Mouse (Mus musculus): ENCODE measurements around the gene Simc1. TPM values are rescaled to one million over a fixed set of nuclear protein-coding genes. Genes with fewer than 3 reads are reported as not detected.
"Not testable (repeated sequence)": the region's sequence is repeated elsewhere in the genome, so short reads cannot be mapped to it uniquely, and the experiment has no call there.

Simc1 gene
- total RNA-seq (2021): 10 to 100 TPM in 1 of 2 experiments, 1 to 10 TPM in 1; 7.5 to 10.2 TPM
- long read RNA-seq, experiment 1, partial matches to known transcripts: 1 of 1 reads
- long read RNA-seq, experiment 1, other reads (novel, unspliced or antisense): 0 of 1 reads
- long read RNA-seq, experiment 2, full-length matches to known transcripts: 1 of 4 reads
- long read RNA-seq, experiment 2, partial matches to known transcripts: 1 of 4 reads
- long read RNA-seq, experiment 2, other reads (novel, unspliced or antisense): 2 of 4 reads

DNA sequence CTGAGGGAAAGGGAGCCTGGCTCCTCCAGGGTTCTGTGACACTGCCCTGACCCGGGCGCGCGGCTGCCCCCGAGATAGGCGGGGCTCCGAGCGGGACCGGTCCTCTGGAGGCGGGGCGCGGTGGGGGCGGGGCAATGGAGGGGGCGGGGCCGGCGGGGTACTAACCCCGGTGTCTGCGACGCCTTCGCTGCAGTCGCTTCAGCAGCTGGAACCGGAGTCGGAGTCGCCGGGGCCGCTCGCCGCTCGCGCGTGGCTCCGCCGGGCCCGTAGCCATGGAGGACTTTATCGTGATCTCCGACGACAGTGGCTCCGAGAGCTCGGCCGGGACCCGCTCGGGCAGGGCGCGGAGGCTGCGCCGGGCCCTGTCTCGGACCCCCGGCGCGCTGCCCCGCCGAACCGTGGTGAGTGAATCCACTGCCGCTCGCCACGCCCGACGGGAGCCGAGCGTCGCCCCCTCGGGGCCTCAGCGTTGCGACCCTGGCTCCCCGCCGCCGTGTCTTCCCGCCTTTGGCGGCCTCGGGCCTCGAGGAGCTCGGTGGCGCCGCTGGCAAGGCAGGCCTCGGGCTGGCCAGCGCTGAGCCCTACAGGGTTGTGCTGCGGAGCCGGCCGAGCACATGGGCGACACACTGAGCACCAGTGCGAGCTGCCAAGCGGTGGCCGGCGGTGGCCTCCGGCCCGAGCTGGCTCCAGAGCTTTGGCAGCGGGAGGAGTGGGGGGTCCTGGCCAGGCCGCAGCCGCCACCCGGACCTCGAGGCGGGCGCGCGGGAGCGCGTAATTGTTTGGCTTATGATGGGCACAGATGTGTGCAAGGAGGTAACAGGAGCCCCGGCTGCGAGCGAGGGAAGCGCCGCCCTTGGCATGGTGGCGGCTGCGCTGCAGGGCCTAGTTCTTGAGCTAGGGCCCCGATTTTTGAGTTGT, at the start of gene Simc1:
Simc1 (plus strand) TSS at position 176 of the 918 bp plus-strand sequence.
- DNase-seq: peak; percentile 91

DNA sequence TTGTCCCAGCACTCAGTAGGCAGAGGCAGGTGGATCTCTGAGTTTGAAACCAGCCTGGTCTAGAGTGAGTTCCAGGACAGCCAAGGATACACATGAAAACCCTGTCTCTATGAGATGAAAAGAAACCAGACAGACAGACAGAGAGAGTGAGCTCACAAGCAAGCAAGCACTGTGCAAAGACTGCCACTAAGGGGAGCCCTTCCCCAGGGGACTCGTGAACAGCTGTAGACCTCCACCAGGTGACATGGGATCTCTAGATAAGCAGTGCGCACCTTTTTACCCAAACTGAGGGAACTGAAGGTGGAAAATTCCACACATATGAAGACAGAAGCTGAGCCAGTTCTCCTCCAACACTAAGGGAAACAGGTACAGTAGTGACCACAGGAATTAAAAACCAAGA, 46.5 kb upstream of the Simc1 start:
- peak; percentile 45 for DNase-seq

- DNase-seq: no peak
Measured at GRCm38 (mm10) chr13:54459282-54459681, 44.3 kb upstream of the Simc1 start.

DNA sequence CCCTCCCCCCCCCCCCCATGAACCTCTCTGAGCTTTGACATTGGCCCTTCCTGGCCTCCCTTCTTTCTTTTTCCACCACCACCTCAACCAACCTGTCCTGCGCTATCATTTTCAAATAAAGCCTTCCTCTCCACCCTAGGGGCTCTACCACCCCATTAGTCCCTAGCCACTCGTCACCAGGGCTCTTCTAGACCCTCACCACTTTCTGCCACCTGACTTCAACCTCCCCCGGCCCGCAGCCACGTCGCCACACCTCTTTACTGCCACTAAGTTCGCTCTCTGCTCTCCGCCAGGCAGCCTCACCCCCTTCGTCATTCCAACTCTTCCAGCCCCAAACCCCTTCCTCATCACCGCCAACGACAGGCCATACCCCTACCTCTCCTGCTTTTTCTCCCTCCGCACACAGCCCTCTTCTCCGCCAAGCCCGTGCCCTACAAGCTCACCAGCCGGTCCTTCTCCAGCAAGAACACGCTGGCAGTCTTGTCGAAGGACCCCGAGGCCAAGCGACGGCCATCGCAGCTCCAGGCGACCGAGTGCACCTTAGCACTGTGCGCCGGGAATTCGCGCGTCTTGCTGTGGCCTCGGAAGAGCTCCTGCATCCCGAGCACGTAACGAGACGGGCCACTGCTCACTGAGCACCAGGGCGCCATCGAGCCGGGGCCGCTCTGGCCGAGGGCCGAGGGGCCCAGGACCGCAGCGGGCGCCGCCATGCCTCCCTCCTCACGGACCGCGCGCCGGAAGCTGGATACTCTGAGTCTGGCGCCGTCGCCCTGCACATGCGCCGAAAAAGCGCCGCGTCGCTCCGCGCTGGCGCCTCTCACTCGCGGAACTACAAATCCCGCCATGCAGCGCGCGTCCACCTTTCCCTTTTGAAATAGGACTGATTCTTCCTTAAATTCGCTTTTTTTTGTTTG, 35.2 kb upstream of the Simc1 start, which contains the start of gene Thoc3:
Thoc3 (minus strand) TSS at position 752 of the 914 bp plus-strand sequence.
- DNase-seq: peak; percentile 94

GRCm38 (mm10) chr13:54469012-54469354, 34.6 kb upstream of the Simc1 start:
- DNase-seq: no peak

DNA sequence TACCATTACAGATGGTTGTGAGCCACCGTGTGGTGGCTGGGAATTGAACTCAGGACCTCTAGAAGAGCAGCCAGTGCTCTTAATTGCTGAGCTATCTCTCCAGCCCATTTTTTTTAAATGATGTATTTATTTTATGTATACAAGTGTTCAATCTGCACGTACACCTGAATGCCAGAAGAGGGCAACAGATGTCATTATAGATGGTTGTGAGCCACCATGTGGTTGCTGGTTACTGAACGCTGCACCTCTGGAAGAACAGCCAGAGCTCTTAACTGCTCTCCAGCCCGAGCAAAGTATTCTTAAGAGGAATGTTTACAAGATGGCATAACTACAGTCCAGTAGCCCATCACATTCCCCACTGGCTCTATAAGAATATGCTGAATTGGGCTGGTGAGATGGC, 31.6 kb upstream of the Simc1 start:
- no peak for DNase-seq

GRCm38 (mm10) chr13:54474996-54475395, 28.6 kb upstream of the Simc1 start:
- peak; percentile 30 for DNase-seq

GRCm38 (mm10) chr13:54475702-54476101, 27.9 kb upstream of the Simc1 start:
- no peak for DNase-seq

- DNase-seq: peak; percentile 23
Measured at GRCm38 (mm10) chr13:54479286-54479685, 24.3 kb upstream of the Simc1 start.

- DNase-seq: no peak
Measured at GRCm38 (mm10) chr13:54481498-54481897, 22.1 kb upstream of the Simc1 start.

DNA sequence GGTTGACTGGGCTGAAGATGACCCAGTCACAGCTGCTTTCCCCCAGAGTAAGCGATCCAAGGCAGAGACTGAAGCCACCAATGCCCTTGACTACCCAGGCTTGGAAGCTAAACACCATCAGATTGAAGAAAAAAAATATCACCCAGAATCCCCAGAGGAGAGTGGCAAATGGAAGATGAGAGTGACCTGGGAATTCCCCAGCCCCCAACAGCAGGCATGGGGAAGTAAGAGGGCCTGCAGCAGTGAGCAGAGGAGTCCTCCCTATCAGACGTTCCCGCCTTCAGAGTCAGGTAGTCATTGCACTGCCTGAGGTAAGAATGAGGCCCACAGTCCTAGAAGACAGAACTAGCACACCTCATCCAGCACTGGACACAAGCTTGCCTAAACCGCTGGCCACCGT, 13.2 kb upstream of the Simc1 start:
- DNase-seq: no peak

- no peak for DNase-seq
Measured at GRCm38 (mm10) chr13:54491381-54491780, 12.2 kb upstream of the Simc1 start.

GRCm38 (mm10) chr13:54499551-54499950, 4.0 kb upstream of the Simc1 start:
- DNase-seq: not testable (repeated sequence)

DNA sequence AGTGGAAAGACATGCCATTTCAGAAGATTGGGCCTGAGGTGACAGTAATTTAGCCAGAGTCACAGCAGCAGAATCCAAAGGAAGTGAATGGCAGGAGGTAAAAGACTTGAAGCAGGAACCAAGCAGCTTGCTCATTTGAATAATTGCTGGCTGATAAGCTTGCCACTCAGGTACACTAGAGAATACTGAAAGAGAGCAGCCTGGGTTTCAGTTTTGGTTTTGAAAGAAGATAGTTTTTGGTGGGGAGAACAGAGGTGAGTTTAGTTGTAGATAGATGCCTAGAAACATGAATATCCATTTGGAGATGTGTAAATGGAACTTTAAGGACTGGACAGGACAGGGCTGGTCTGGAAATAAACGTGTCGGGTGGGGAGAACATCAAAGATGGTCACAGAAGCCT, 2.2 kb upstream of the Simc1 start:
- DNase-seq: no peak

- peak; percentile 10 for DNase-seq
Measured at GRCm38 (mm10) chr13:54501957-54502690, 1.5 kb upstream of the Simc1 start.

DNA sequence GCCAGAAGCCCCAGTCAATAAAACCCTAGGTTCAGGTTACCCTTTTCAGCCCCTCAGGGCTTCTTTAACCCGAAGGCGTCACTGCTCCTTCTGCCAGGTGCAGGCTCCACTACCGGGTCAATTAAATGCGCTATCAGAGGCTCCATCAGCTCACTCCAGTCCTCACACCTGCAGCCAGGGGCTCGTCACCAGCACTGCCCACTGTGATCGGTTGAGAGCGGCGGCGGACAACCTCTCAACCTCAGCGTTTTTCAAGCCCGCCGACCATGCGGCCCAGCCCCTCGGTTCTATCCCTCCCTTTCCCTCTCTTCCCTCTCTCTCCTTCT, 338 bp upstream of the Simc1 start:
- DNase-seq: no peak

DNA sequence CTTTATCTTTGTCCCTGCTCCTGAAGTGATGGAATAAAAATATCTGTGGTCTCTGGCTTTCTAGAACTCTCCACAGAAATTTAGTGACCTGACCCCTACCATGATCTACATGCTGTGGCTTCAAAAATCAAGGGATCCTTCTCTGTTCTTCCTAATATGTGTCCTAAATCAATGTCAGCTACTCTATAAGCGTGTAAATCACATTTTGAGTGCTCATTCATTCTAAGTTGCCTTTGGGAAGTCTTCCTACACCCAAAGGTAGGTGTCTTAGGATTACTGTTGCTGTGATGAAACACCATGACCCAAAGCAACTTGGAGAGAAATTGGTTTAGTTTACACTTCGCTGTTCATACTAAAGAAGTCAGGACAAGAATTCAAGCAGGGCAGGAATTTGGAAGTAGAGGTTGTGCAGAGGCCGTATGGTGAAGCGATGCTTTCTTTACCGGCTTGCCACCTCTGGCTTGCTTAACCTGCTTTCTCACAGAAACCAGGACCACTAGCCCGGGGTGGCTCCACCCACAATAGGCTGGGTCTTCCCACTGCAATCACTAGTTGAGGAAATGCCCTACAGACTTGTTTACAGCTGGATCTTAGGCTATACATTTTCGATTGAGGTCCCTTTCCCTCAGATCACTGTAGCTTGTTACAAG, 1.2 kb downstream of the Simc1 start:
- DNase-seq: no peak

- DNase-seq: no peak
Measured at GRCm38 (mm10) chr13:54505920-54506319, 2.3 kb downstream of the Simc1 start.

- DNase-seq: peak; percentile 18
Measured at GRCm38 (mm10) chr13:54520221-54520620, 16.6 kb downstream of the Simc1 start.

DNA sequence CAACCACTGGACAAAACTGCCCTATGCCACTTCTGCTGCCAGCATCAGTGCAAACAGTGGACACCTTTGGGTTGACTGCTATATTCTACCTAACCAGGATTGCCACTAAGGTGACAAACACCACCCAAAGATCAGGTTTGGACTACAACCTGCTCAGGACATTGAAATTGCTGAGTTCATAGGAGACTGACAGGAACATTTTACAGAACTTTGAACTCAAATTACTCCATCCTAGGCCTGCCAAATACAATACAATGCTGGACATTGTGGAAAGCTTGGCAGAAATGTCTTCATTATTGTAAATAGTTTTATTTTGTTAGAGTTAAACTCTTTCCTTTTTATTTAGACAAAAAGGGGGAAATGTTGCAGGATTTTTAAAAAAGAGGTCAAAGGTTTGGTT, 17.6 kb downstream of the Simc1 start:
- DNase-seq: no peak

GRCm38 (mm10) chr13:54527140-54527539, 23.6 kb downstream of the Simc1 start:
- peak; percentile 30 for DNase-seq

Data from adrenal gland, postnatal 10 days (tissue).